Mouse (Mus musculus) erythroblast, embryonic 14.5 days (primary cell): ENCODE results near the gene Cog7.

ENCODE experiments used
- GATA1 ChIP-seq: IDR thresholded peaks from 2 replicates; pipeline ENCODE4 v1.6.1; 2012; ENCODE audit warnings: low read length, inconsistent platforms, mixed read lengths
- TAL1 ChIP-seq: IDR thresholded peaks from 3 replicates; pipeline ENCODE4 v1.6.1; 2012; ENCODE audit warnings: low read length, inconsistent platforms, mixed read lengths

DNA sequence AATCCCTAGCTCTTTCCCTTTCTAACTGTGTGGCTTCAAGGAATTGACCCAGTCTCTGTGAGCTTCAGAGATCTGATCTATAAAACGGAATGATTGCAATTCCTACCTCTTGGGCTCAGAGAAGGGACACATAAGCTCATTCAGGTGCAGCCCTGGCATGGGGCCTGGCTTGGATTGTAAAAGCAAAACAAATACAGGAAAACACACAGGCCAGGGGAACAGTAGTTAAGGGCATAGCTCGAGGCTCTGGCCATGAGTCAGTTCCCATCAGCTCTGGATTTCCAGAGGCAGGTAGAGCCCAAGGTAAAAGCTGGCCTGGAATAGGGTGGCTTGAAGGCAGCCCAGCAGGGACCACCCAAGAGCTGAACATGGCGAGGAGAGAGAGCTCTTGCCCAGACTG is 107.5 kb downstream of the Cog7 start:
- TF ChIP-seq GATA1 (no peak), TAL1 (no peak)
